Mouse (Mus musculus): ENCODE measurements around the gene Lce6a. TPM values are rescaled to one million over a fixed set of nuclear protein-coding genes. Genes with fewer than 3 reads are reported as not detected.
A peak's percentile ranks its signal among the peaks of the same experiment; 100 is the strongest.

Lce6a gene
- polyA plus RNA-seq (2015; fragmentation: Nextera tagmentation; extraction: Ambion mirVana): 1.8 and 2.1 TPM in 2 replicates

GRCm38 (mm10) chr3:92621560-92621959 is at the start of gene Lce6a:
TSS of gene Lce6a (minus strand) at chr3:92621660.
- H3K27ac ChIP-seq (ENCODE audit: low read depth, low read length): no peak within 1 kb of the TSS
- H3K36me3 ChIP-seq (ENCODE audit: control insufficient read depth, insufficient read depth): no peaks in the 10 kb centered on the region
- H3K4me3 ChIP-seq (ENCODE audit: low read depth, low read length): no peak within 1 kb of the TSS
- no peak for TF ChIP-seq CTCF (IDR thresholded peaks at IDR 0.05; ENCODE audit: low read depth)
- 44% methylated on average over 2 of the region's 2 CpGs for WGBS
- no peak for ATAC-seq
- H3K9ac ChIP-seq (ENCODE audit: low read depth, low read length): no peak within 1 kb of the TSS
- no peak within 1 kb of the TSS for H3K4me2 ChIP-seq (replicated peaks; ENCODE audit: low read depth)
- no peaks in the 10 kb centered on the region for H3K27me3 ChIP-seq (replicated peaks; ENCODE audit: control insufficient read depth, insufficient read depth, low read length)
- no peaks in the 10 kb centered on the region for H3K9me3 ChIP-seq (ENCODE audit: control insufficient read depth)
- 0 out of 2 replicates have a peak, but pooled peaks cover 3% of the 10 kb centered on the region for H3K4me1 ChIP-seq (replicated peaks; ENCODE audit: control insufficient read depth, insufficient read depth, low read length)

GRCm38 (mm10) chr3:92670215-92670614 is 48.8 kb upstream of the Lce6a start, which contains the start of gene Lce1a2:
TSS of gene Lce1a2 (minus strand) at chr3:92670315.
- no peak for TF ChIP-seq CTCF (IDR thresholded peaks at IDR 0.05; ENCODE audit: low read depth)
- no peaks in the 10 kb centered on the region for H3K4me1 ChIP-seq (replicated peaks; ENCODE audit: control insufficient read depth, insufficient read depth, low read length)
- no peak within 1 kb of the TSS for H3K4me3 ChIP-seq (ENCODE audit: low read depth, low read length)
- no peak within 1 kb of the TSS for H3K27ac ChIP-seq (ENCODE audit: low read depth, low read length)
- no peak for ATAC-seq
- H3K9me3 ChIP-seq (ENCODE audit: control insufficient read depth): no peaks in the 10 kb centered on the region
- no peaks in the 10 kb centered on the region for H3K36me3 ChIP-seq (ENCODE audit: control insufficient read depth, insufficient read depth)
- H3K4me2 ChIP-seq (replicated peaks; ENCODE audit: low read depth): no peak within 1 kb of the TSS
- H3K27me3 ChIP-seq (replicated peaks; ENCODE audit: control insufficient read depth, insufficient read depth, low read length): no peaks in the 10 kb centered on the region
- no peak within 1 kb of the TSS for H3K9ac ChIP-seq (ENCODE audit: low read depth, low read length)

- no peaks in the 10 kb centered on the region for H3K36me3 ChIP-seq (ENCODE audit: control insufficient read depth, insufficient read depth)
- no peaks in the 10 kb centered on the region for H3K4me1 ChIP-seq (replicated peaks; ENCODE audit: control insufficient read depth, insufficient read depth, low read length)
- ATAC-seq: no peak
- H3K27ac ChIP-seq (ENCODE audit: low read depth, low read length): no peak within 1 kb of the TSS
- no peak within 1 kb of the TSS for H3K4me2 ChIP-seq (replicated peaks; ENCODE audit: low read depth)
- no peak for TF ChIP-seq CTCF (IDR thresholded peaks at IDR 0.05; ENCODE audit: low read depth)
- no peaks in the 10 kb centered on the region for H3K27me3 ChIP-seq (replicated peaks; ENCODE audit: control insufficient read depth, insufficient read depth, low read length)
- H3K9me3 ChIP-seq (ENCODE audit: control insufficient read depth): no peaks in the 10 kb centered on the region
- no peak within 1 kb of the TSS for H3K9ac ChIP-seq (ENCODE audit: low read depth, low read length)
- no peak within 1 kb of the TSS for H3K4me3 ChIP-seq (ENCODE audit: low read depth, low read length)
These were observed 35.4 kb upstream of the Lce6a start, which contains the start of gene Lce1b for GRCm38 (mm10) chr3:92656826-92657225. TSS of gene Lce1b (minus strand) at chr3:92656926.

- H3K27me3 ChIP-seq (replicated peaks; ENCODE audit: control insufficient read depth, insufficient read depth, low read length): no peaks in the 10 kb centered on the region
- WGBS: 82% methylated on average over 1 of the region's 1 CpGs
- H3K27ac ChIP-seq (ENCODE audit: low read depth, low read length): no peak within 1 kb of the TSS
- no peaks in the 10 kb centered on the region for H3K4me1 ChIP-seq (replicated peaks; ENCODE audit: control insufficient read depth, insufficient read depth, low read length)
- no peak for ATAC-seq
- H3K4me2 ChIP-seq (replicated peaks; ENCODE audit: low read depth): no peak within 1 kb of the TSS
- no peaks in the 10 kb centered on the region for H3K9me3 ChIP-seq (ENCODE audit: control insufficient read depth)
- no peak within 1 kb of the TSS for H3K4me3 ChIP-seq (ENCODE audit: low read depth, low read length)
- H3K9ac ChIP-seq (ENCODE audit: low read depth, low read length): no peak within 1 kb of the TSS
- no peak for TF ChIP-seq CTCF (IDR thresholded peaks at IDR 0.05; ENCODE audit: low read depth)
- no peaks in the 10 kb centered on the region for H3K36me3 ChIP-seq (ENCODE audit: control insufficient read depth, insufficient read depth)
These were observed 26.7 kb upstream of the Lce6a start, which contains the start of gene Lce1a1 for GRCm38 (mm10) chr3:92648207-92648606. TSS of gene Lce1a1 (minus strand) at chr3:92648307.

GRCm38 (mm10) chr3:92639854-92640253 is 18.4 kb upstream of the Lce6a start:
- Histone ChIP-seq H3K4me3 (ENCODE audit: low read depth, low read length) (no peak overlapping the region), H3K27ac (ENCODE audit: low read depth, low read length) (no peak overlapping the region), H3K36me3 (ENCODE audit: control insufficient read depth, insufficient read depth) (no peaks in the 10 kb centered on the region), H3K4me2 (replicated peaks; ENCODE audit: low read depth) (no peak overlapping the region), H3K4me1 (replicated peaks; ENCODE audit: control insufficient read depth, insufficient read depth, low read length) (no peaks in the 10 kb centered on the region), H3K27me3 (replicated peaks; ENCODE audit: control insufficient read depth, insufficient read depth, low read length) (no peaks in the 10 kb centered on the region), H3K9ac (ENCODE audit: low read depth, low read length) (no peak overlapping the region), H3K9me3 (ENCODE audit: control insufficient read depth) (no peaks in the 10 kb centered on the region)
- no peak for TF ChIP-seq CTCF (IDR thresholded peaks at IDR 0.05; ENCODE audit: low read depth)
- 92% methylated on average over 15 of the region's 15 CpGs for WGBS
- no peak for ATAC-seq

- H3K9ac ChIP-seq (ENCODE audit: low read depth, low read length): no peak overlapping the region
- ATAC-seq: peak; percentile 84
- no peaks in the 10 kb centered on the region for H3K27me3 ChIP-seq (replicated peaks; ENCODE audit: control insufficient read depth, insufficient read depth, low read length)
- H3K27ac ChIP-seq (ENCODE audit: low read depth, low read length): peak overlapping the region; percentile 63
- H3K36me3 ChIP-seq (ENCODE audit: control insufficient read depth, insufficient read depth): no peaks in the 10 kb centered on the region
- no peak overlapping the region for H3K4me3 ChIP-seq (ENCODE audit: low read depth, low read length)
- WGBS: 25% methylated on average over 3 of the region's 3 CpGs
- no peaks in the 10 kb centered on the region for H3K4me1 ChIP-seq (replicated peaks; ENCODE audit: control insufficient read depth, insufficient read depth, low read length)
- H3K4me2 ChIP-seq (replicated peaks; ENCODE audit: low read depth): no peak overlapping the region
- TF ChIP-seq CTCF (IDR thresholded peaks at IDR 0.05; ENCODE audit: low read depth): no peak
- no peaks in the 10 kb centered on the region for H3K9me3 ChIP-seq (ENCODE audit: control insufficient read depth)
These were observed 17.2 kb upstream of the Lce6a start for GRCm38 (mm10) chr3:92638653-92638991.

Measured in intestine, postnatal 0 days (tissue).